Mouse (Mus musculus): Measurements from ENCODE around the gene 4921539E11Rik. TPM values are rescaled to one million over a fixed set of nuclear protein-coding genes. Genes with fewer than 3 reads are reported as not detected.

Gene 4921539E11Rik
- total RNA-seq, 2 experiments from 2014 or later, result not detected

Other genes starting within 250 kb of the 4921539E11Rik start
- 10 to 100 TPM; 21.8 to 22.3 TPM for gene Mier1, start 176.5 kb downstream of the 4921539E11Rik start, total RNA-seq (2021)
- under 1 TPM; 0.74 to 0.86 TPM for gene Wdr78, start 176.3 kb downstream of the 4921539E11Rik start, total RNA-seq (2021)
- gene Slc35d1, start 75.7 kb downstream of the 4921539E11Rik start, total RNA-seq (2021), result 1 to 10 TPM; 3.2 to 5.0 TPM
- 10 to 100 TPM; 20.4 to 21.1 TPM for gene Oma1, start 22.9 kb upstream of the 4921539E11Rik start, total RNA-seq (2021)